39 mouse cellular contexts compared by ENCODE assay signal in the genomic region with DNA sequence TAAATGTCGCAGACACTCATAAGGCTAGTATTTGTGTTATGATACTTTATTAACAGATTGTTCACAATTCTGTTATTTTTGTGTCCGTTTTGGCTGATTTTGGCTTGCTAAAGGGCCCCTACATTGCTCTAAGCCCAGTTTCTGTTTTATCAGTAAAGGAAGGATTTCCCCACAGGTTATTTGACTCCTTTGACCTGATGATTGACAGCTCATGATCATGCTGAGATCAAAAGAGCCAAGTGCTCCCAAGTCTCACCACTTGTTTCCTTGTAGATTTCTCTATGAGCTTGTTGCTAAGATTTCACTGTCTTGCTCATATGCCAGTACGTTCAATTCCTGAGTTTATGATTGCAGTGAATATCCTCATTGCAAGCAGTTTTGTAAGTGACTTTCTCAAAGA. TPM values are rescaled to one million over a fixed set of nuclear protein-coding genes. Genes with fewer than 3 reads are reported as not detected.
DNase-seq lines count a peak whose midpoint lies in the region; ATAC-seq lines count a peak whose summit lies in the region.
"Had no signal": no experiment of that assay in that cellular context is flagged by ENCODE, and none has a peak within 500 bp of the region (broad histone marks: within the 10 kb centered on the region; RNA-seq: fewer than 3 reads in every experiment).

No protein-coding gene starts in this region.

- peak; percentile 53 for ATAC-seq in inflammation-experienced regulatory T-cells, adult 6 months
- ATAC-seq: forebrain, embryonic 16.5 days; hindbrain, postnatal 0 days; intestine, postnatal 0 days; Patski had no signal

- peak; percentile 5 for DNase-seq in embryo, embryonic 10.5 days (ENCODE audit: low spot score)
- no peak for DNase-seq in embryo, embryonic 11 days
- peak; percentile 23 for DNase-seq in R1 (ENCODE audit: low read depth, low spot score)
- DNase-seq in T-cell, adult 2 months (ENCODE audit: low spot score): no peak
- no peak for DNase-seq in layer of hippocampus, postnatal 10 days (ENCODE audit: low spot score in 2 of 2)
- DNase-seq in adrenal gland, adult (ENCODE audit: inconsistent age in 2 of 2, low spot score in 1 of 2): no peak
- DNase-seq: adrenal gland, adult 2 months; adrenal gland, postnatal 25 days; B cell, adult 2 months; cerebellum, adult 11 months; cerebellum, adult 2 months; cerebellum, adult 9-11 months; cerebellum, postnatal 25 days; gastrocnemius, postnatal 10 days; gastrocnemius, postnatal 36 days; heart, adult 2 months; heart, postnatal 14 days; heart, postnatal 4 days; kidney, adult 2 months had no signal

RNA-seq across cellular contexts. Expression of a gene that starts 30.9 kb away (rescaled TPM):
- 10 to 100 TPM; 32.2 to 33.2 (median 32.6) TPM for polyA plus RNA-seq in inflammation-experienced regulatory T-cells, adult 6 months (2017; shearing (Covaris generic))
- total RNA-seq in layer of hippocampus, postnatal 10 days (2021): 10 to 100 TPM; 80.2 to 85.8 TPM

RNA-seq across cellular contexts. Expression of a gene that starts 42.9 kb away (rescaled TPM):
- 1 to 10 TPM in 2 of 3 experiments, under 1 TPM in 1; 0.60 to 2.2 (median 1.1) TPM for polyA plus RNA-seq in inflammation-experienced regulatory T-cells, adult 6 months (2017; shearing (Covaris generic))
- 1 to 10 TPM in 1 of 2 experiments, under 1 TPM in 1; 0.58 to 1.1 TPM for total RNA-seq in layer of hippocampus, postnatal 10 days (2021)
- total RNA-seq: adrenal gland, adult 2 months; CH12.LX; common myeloid progenitor, adult 5-6 weeks; gastrocnemius, adult 18-20 months; gastrocnemius, postnatal 36 days; granulocyte monocyte progenitor cell, adult 5-6 weeks; heart, adult 2 months; heart, postnatal 14 days; hindbrain, postnatal 0 days had no signal
- polyA plus RNA-seq: embryonic facial prominence, embryonic 10.5 days; forebrain, embryonic 12.5 days; forebrain, embryonic 16.5 days; heart, embryonic 10.5 days; heart, embryonic 16.5 days; hindbrain, embryonic 11.5 days; hindbrain, embryonic 14.5 days; hindbrain, postnatal 0 days; intestine, embryonic 14.5 days; intestine, postnatal 0 days; Patski had no signal

RNA-seq across cellular contexts. Expression of a gene that starts 54.5 kb away (rescaled TPM):
- polyA plus RNA-seq in inflammation-experienced regulatory T-cells, adult 6 months (2017; shearing (Covaris generic)): not detected
- not detected for total RNA-seq in layer of hippocampus, postnatal 10 days (2021)
- total RNA-seq: adrenal gland, adult 2 months; adrenal gland, postnatal 25 days; CH12.LX; common myeloid progenitor, adult 5-6 weeks; gastrocnemius, adult 18-20 months; gastrocnemius, postnatal 10 days; gastrocnemius, postnatal 36 days; granulocyte monocyte progenitor cell, adult 5-6 weeks; heart, adult 2 months; heart, postnatal 14 days; heart, postnatal 4 days; hindbrain, postnatal 0 days had no signal
- polyA plus RNA-seq: adrenal gland, adult 2 months; embryonic facial prominence, embryonic 10.5 days; embryonic facial prominence, embryonic 13.5 days; erythroblast, embryonic 14.5 days; forebrain, embryonic 12.5 days; forebrain, embryonic 16.5 days; G1E; heart, adult 2 months; heart, embryonic 10.5 days; heart, embryonic 13.5 days; heart, embryonic 16.5 days; hindbrain, embryonic 11.5 days; hindbrain, embryonic 14.5 days; hindbrain, postnatal 0 days; intestine, embryonic 14.5 days; intestine, postnatal 0 days; kidney, adult 2 months; Patski had no signal

Comparison
In these comparisons a context has a peak if more than half of its experiments do, and no peak if none do; other contexts are left out.
1. DNase-seq: peak in embryo, embryonic 10.5 days (single experiment) and R1 (single experiment); none in embryo, embryonic 11 days (single experiment), T-cell, adult 2 months (single experiment), layer of hippocampus, postnatal 10 days (0 of 2) and adrenal gland, adult (0 of 2).